Mouse (Mus musculus) myocyte (in vitro differentiated cells): ENCODE measurements at regions not wholly inside any gene's neighbourhood (a gene's known extent, or its start where the extent isn't known, plus 50 kb on each side); places are given as distances from the start of the nearest gene placed in this dataset.

ENCODE experiments used
- H3K27me3 ChIP-seq: one replicate; pipeline ENCODE4 v1.6.1; 2011; ENCODE audit not compliant: control insufficient read depth, insufficient read depth, insufficient read length
- H3K36me3 ChIP-seq: one replicate; pipeline ENCODE4 v1.6.1; 2011; ENCODE audit not compliant: control insufficient read depth, insufficient read depth
- H3K4me2 ChIP-seq: one replicate; pipeline ENCODE4 v1.6.1; 2011; ENCODE audit warnings: low read depth, control low read depth
- H3K4me3 ChIP-seq: one replicate; pipeline ENCODE4 v1.5.1; 2011; ENCODE audit warnings: mild to moderate bottlenecking, control low read depth, moderate library complexity
- H3K79me2 ChIP-seq: one replicate; pipeline ENCODE4 v1.6.1; 2011; ENCODE audit not compliant: control insufficient read depth, insufficient read depth
- H3ac ChIP-seq: one replicate; pipeline ENCODE4 v1.6.1; 2011; ENCODE audit not compliant: control insufficient read depth, insufficient read length
- CEBPB ChIP-seq: IDR thresholded peaks from 2 replicates; pipeline ENCODE4 v1.6.1; 2011; ENCODE audit warnings: mild to moderate bottlenecking, moderate library complexity; ENCODE audit not compliant: poor library complexity, insufficient read depth, severe bottlenecking
- E2F4 ChIP-seq: IDR thresholded peaks from one replicate; pipeline ENCODE4 v1.6.1; 2011; ENCODE audit warnings: mild to moderate bottlenecking, control low read depth, moderate library complexity; ENCODE audit not compliant: insufficient read depth
- MAX ChIP-seq: IDR thresholded peaks from one replicate; pipeline ENCODE4 v1.6.1; 2011; ENCODE audit warnings: low read depth, mild to moderate bottlenecking, control low read depth
- MYOD1 ChIP-seq, 3 experiments: IDR thresholded peaks; one replicate each; pipeline ENCODE4 v1.6.1; 2011; ENCODE audit warnings: control low read depth in 2 of 3, low read depth in 2 of 3, mild to moderate bottlenecking in 2 of 3, moderate library complexity in 1 of 3; ENCODE audit not compliant: insufficient read length in 2 of 3, control insufficient read depth in 1 of 3
- MYOG ChIP-seq, 3 experiments: IDR thresholded peaks; one replicate each; pipeline ENCODE4 v1.6.1; 2011; ENCODE audit warnings: control low read depth in 2 of 3, low read depth in 2 of 3, mild to moderate bottlenecking in 2 of 3; ENCODE audit not compliant: insufficient read length in 2 of 3, control insufficient read depth in 1 of 3, insufficient read depth in 1 of 3
- POLR2A ChIP-seq: IDR thresholded peaks from one replicate; pipeline ENCODE4 v1.6.1; 2011; ENCODE audit warnings: low read depth, mild to moderate bottlenecking, control low read depth, moderate library complexity; ENCODE audit not compliant: insufficient read length
- POLR2AphosphoS2 ChIP-seq: IDR thresholded peaks from one replicate; pipeline ENCODE4 v1.6.1; 2011; ENCODE audit warnings: low read depth, control low read depth; ENCODE audit not compliant: insufficient read length
- REST ChIP-seq: IDR thresholded peaks from one replicate; pipeline ENCODE4 v1.6.1; 2011; ENCODE audit warnings: mild to moderate bottlenecking, control low read depth, moderate library complexity; ENCODE audit not compliant: insufficient read depth, insufficient read length
- SRF ChIP-seq: IDR thresholded peaks from one replicate; pipeline ENCODE4 v1.6.1; 2011; ENCODE audit warnings: low read depth; ENCODE audit not compliant: control insufficient read depth, insufficient read length
- TCF12 ChIP-seq: IDR thresholded peaks from one replicate; pipeline ENCODE4 v1.6.1; 2011; ENCODE audit warnings: mild to moderate bottlenecking, control low read depth; ENCODE audit not compliant: poor library complexity, insufficient read depth, severe bottlenecking
- TCF3 ChIP-seq: IDR thresholded peaks from one replicate; pipeline ENCODE4 v1.6.1; 2011; ENCODE audit warnings: low read depth, control low read depth; ENCODE audit not compliant: insufficient read length
- USF1 ChIP-seq: IDR thresholded peaks from one replicate; pipeline ENCODE4 v1.6.1; 2011; ENCODE audit warnings: low read depth, mild to moderate bottlenecking, control low read depth, moderate library complexity

DNA sequence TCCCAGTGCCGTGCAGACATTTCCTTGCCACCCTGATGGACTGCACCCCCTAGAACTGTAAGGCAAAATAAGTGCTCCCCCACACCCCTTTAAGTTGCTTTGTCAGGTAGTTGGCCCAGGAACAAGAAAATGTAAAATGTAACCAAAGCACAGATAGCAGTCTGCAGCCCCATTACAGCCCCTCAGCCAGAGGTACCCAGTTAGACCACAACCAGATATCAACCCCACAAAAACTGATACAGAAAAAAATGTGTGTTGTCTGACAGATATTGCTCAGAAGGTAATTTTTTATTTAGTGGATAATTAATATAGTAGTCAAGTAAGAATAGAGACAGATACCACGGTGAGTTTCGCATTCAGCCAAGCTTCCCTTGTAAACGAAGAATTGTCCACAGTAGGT is 133.5 kb upstream of the Sesn3 start:
- Histone ChIP-seq H3K79me2 (no peaks in the 10 kb centered on the region), H3K4me3 (no peak overlapping the region), H3K4me2 (no peak overlapping the region), H3K36me3 (no peaks in the 10 kb centered on the region), H3K27me3 (no peaks in the 10 kb centered on the region), H3ac (no peak overlapping the region)
- no peak for TF ChIP-seq POLR2A
- no peak for TF ChIP-seq E2F4
- no peak for TF ChIP-seq CEBPB

DNA sequence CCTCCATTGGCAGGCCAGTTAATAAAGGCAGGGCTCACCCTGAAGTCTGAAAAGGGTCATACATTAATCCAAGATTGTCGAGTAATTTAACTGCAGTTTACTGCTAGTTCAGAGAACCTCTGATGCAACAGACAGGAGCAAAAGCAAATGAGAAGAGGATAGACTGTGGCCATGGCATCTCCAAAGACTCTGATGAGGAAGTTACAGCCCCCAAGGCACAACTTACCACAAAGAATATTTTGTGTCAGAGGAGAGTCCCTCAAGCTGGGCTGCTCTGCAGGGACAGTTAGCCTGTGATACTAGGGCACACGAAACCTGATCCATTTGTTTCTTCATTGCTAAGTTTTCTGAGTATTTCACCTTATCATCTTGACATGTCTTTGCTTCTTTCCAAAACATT is 130.9 kb upstream of the Sesn3 start:
- H3K4me3 ChIP-seq = no peak overlapping the region
- no peaks in the 10 kb centered on the region for H3K36me3 ChIP-seq
- no peak overlapping the region for H3K4me2 ChIP-seq
- no peaks in the 10 kb centered on the region for H3K79me2 ChIP-seq
- TF ChIP-seq E2F4 (no peak), MAX (no peak), TCF12 (no peak), REST (no peak), TCF3 (no peak), MYOD1 (IDR thresholded peaks at IDR 0.05; ENCODE audit: control insufficient read depth in 1 of 3, insufficient read length in 2 of 3, low read depth in 2 of 3) (no peak), POLR2A (no peak), SRF (no peak), MYOG (IDR thresholded peaks at IDR 0.05; ENCODE audit: control insufficient read depth in 1 of 3, insufficient read depth in 1 of 3, insufficient read length in 2 of 3, low read depth in 2 of 3) (no peak), CEBPB (no peak)
- H3K27me3 ChIP-seq = no peaks in the 10 kb centered on the region
- H3ac ChIP-seq = no peak overlapping the region

DNA sequence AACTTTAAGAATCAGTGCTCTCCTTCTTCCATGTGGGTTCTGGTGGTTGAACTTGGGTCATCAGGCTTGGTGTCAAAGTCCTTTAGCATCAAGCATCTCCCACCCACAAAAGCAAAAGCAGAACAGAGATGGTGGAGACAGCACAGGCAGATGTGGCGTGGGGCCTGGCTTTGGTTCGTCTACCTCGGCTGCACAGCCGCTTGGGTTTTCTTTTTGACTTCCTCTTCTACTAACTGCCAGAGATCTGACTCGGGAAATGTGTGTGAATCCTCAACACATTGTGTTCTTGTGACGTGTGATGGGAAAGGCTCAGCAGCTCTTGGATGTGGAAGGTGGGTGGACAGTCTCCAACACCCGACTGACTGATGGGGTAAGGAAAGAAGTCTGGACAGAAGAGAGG is 127.8 kb upstream of the Sesn3 start:
- TF ChIP-seq MYOG (IDR thresholded peaks at IDR 0.05; ENCODE audit: control insufficient read depth in 1 of 3, insufficient read depth in 1 of 3, insufficient read length in 2 of 3, low read depth in 2 of 3) (no peak), E2F4 (no peak), TCF12 (no peak), CEBPB (no peak), REST (no peak), MAX (no peak), POLR2A (no peak), USF1 (no peak), SRF (no peak), MYOD1 (IDR thresholded peaks at IDR 0.05; ENCODE audit: control insufficient read depth in 1 of 3, insufficient read length in 2 of 3, low read depth in 2 of 3) (no peak)
- no peaks in the 10 kb centered on the region for H3K27me3 ChIP-seq
- H3K36me3 ChIP-seq = no peaks in the 10 kb centered on the region
- H3K79me2 ChIP-seq = no peaks in the 10 kb centered on the region
- H3K4me3 ChIP-seq = no peak overlapping the region
- H3ac ChIP-seq = no peak overlapping the region
- H3K4me2 ChIP-seq = no peak overlapping the region

GRCm38 (mm10) chr9:14147731-14148130 is 127.1 kb upstream of the Sesn3 start:
- Histone ChIP-seq H3ac (no peak overlapping the region), H3K36me3 (no peaks in the 10 kb centered on the region), H3K27me3 (no peaks in the 10 kb centered on the region), H3K4me3 (no peak overlapping the region), H3K4me2 (no peak overlapping the region), H3K79me2 (no peaks in the 10 kb centered on the region)
- TF ChIP-seq E2F4 = no peak
- TF ChIP-seq SRF = no peak
- TF ChIP-seq MAX = no peak
- no peak for TF ChIP-seq TCF12
- no peak for TF ChIP-seq MYOD1 (IDR thresholded peaks at IDR 0.05; ENCODE audit: control insufficient read depth in 1 of 3, insufficient read length in 2 of 3, low read depth in 2 of 3)
- TF ChIP-seq TCF3 = no peak
- no peak for TF ChIP-seq REST
- TF ChIP-seq MYOG (IDR thresholded peaks at IDR 0.05; ENCODE audit: control insufficient read depth in 1 of 3, insufficient read depth in 1 of 3, insufficient read length in 2 of 3, low read depth in 2 of 3) = no peak

DNA sequence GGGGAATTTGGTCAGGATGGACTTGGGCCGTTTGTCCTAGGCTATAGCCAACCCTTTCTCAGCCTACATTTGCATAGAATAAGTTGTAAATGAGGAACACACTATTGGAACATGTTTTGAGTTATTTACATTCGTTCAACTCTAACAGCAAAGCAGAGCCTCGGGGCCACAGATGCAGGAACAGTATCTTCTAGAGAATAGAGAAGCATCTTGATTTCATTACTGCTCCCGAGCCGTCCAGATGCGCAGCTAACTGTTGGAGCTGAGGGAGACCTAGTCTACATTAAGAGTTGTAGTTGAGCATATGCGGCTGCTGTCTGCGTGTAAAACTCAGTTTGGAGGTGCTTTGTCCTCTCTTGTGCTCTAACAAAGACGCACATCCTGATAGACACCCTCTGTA is 124.6 kb upstream of the Sesn3 start:
- Histone ChIP-seq H3ac (no peak overlapping the region), H3K27me3 (no peaks in the 10 kb centered on the region), H3K4me2 (no peak overlapping the region), H3K36me3 (no peaks in the 10 kb centered on the region), H3K79me2 (no peaks in the 10 kb centered on the region), H3K4me3 (no peak overlapping the region)
- TF ChIP-seq POLR2AphosphoS2 (no peak), SRF (no peak), MYOD1 (IDR thresholded peaks at IDR 0.05; ENCODE audit: control insufficient read depth in 1 of 3, insufficient read length in 2 of 3, low read depth in 2 of 3) (no peak), MYOG (IDR thresholded peaks at IDR 0.05; ENCODE audit: control insufficient read depth in 1 of 3, insufficient read depth in 1 of 3, insufficient read length in 2 of 3, low read depth in 2 of 3) (no peak), TCF12 (no peak), MAX (no peak), E2F4 (no peak), POLR2A (no peak), USF1 (no peak), REST (no peak), CEBPB (no peak), TCF3 (no peak)
